Mouse (Mus musculus) forebrain, embryonic 11.5 days (tissue): ENCODE measurements around the gene Tcirg1. TPM values are rescaled to one million over a fixed set of nuclear protein-coding genes. Genes with fewer than 3 reads are reported as not detected.

Experiments used
- ATAC-seq: fragments of 200-750 bp; cut with Nextera tagmentation; replicated peaks from 2 replicates; pipeline ENCODE4 v1.8.0; 2017; ENCODE audit warnings: moderate TSS enrichment; ENCODE audit not compliant: low FRiP score
- DNase-seq: peaks from one replicate; pipeline ENCODE4 v3.0.0-alpha.2; 2017; ENCODE audit warnings: low spot score
- H3K27ac ChIP-seq: fragments of 300-500 bp; sonication (generic); 2 replicates; pipeline ENCODE4 v1.5.1; 2014; ENCODE audit warnings: low read depth, low read length
- H3K27me3 ChIP-seq: fragments of 300-500 bp; sonication (generic); 2 replicates; pipeline ENCODE4 v1.6.1; 2014; ENCODE audit warnings: mild to moderate bottlenecking, low read length, mixed read lengths; ENCODE audit not compliant: control insufficient read depth, insufficient read depth
- H3K36me3 ChIP-seq: fragments of 300-500 bp; sonication (generic); 2 replicates; pipeline ENCODE4 v1.6.1; 2014; ENCODE audit warnings: mild to moderate bottlenecking, low read length, moderate library complexity, mixed read lengths; ENCODE audit not compliant: control insufficient read depth, insufficient read depth
- H3K4me1 ChIP-seq: fragments of 300-500 bp; sonication (generic); replicated peaks from 2 replicates; pipeline ENCODE4 v1.6.1; 2014; ENCODE audit warnings: low read length, mixed read lengths; ENCODE audit not compliant: control insufficient read depth, insufficient read depth
- H3K4me2 ChIP-seq: fragments of 300-500 bp; sonication (generic); 2 replicates; pipeline ENCODE4 v1.6.1; 2014; ENCODE audit warnings: low read depth, mild to moderate bottlenecking, low read length, moderate library complexity, mixed read lengths; ENCODE audit not compliant: severe bottlenecking
- H3K4me3 ChIP-seq: fragments of 300-500 bp; sonication (generic); 2 replicates; pipeline ENCODE4 v1.5.1; 2014; ENCODE audit warnings: low read depth, low read length
- H3K9ac ChIP-seq: fragments of 300-500 bp; sonication (generic); 2 replicates; pipeline ENCODE4 v1.6.1; 2014; ENCODE audit warnings: low read length
- H3K9me3 ChIP-seq: fragments of 300-500 bp; sonication (generic); 2 replicates; pipeline ENCODE4 v1.6.1; 2016; ENCODE audit warnings: low read length, mixed read lengths; ENCODE audit not compliant: control insufficient read depth
- WGBS: fragments of 180-500 bp; shearing (Covaris S2); extraction: QIAGEN DNeasy Blood & Tissue Kit; methylation state at CpG from one replicate; pipeline ENCODE4 v1.1.7; 2014; 5-methylcytosine and 5-hydroxymethylcytosine counted together
- polyA plus RNA-seq: library from polyadenylated mRNA; unstranded; fragments of >200 nt; fragmentation: Nextera tagmentation; extraction: Ambion mirVana; gene quantifications from 2 replicates; pipeline ENCODE4 v1.2.1, GENCODE M21; 2014

The Tcirg1 gene
- polyA plus RNA-seq, 1 experiment from 2014 or later, result 11.4 TPM

DNA sequence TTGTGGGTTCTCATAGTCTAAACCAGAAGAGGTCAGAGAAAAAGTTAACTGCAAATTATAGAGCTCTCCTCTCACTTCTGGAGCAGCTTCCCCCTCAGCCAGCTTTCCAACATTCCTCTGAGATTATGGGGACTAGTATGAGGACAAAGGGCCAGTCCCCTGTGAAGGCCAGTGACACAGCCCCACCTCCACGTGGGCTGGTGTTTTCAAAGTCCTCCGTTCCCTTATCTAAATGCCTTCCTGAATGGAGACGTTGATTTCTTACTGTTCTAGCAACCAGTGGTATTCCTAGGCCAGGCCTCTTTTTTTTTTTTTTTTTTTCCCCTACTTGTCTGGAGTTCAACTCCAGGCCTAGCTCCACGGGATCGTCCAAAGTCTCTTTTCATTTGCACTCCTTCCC is 56.9 kb downstream of the Tcirg1 start:
- Histone ChIP-seq H3K27me3 (no peaks in the 10 kb centered on the region), H3K27ac (no peak overlapping the region), H3K4me1 (peaks cover 8% of the 10 kb centered on the region), H3K4me3 (no peak overlapping the region), H3K36me3 (no peaks in the 10 kb centered on the region; the same call in 1 of the 2 replicates), H3K4me2 (no peak overlapping the region), H3K9me3 (no peaks in the 10 kb centered on the region), H3K9ac (no peak overlapping the region)
- DNase-seq (no peak), ATAC-seq (no peak)
- 34% methylated on average over 5 of the region's 5 CpGs for WGBS

DNA sequence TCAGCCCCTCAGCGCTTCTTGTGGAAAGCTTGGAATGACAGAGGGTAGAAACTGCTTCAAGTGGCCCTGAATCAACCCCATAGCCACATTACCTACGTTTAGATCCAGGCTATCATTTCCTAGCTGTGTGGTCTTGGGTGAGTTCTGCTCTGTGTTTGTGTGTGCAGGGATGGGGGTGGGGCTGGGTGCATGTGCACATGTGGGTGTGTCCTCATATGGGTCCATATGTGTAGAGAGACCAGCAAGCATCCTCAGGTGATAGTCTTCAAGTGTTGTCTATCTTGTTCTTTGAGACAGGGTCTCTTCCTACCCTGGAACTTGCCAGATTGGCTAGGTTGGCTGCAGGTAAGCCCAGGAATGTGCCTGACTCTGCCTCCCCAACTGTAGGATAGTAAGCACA is 57.7 kb downstream of the Tcirg1 start:
- DNase-seq, result no peak
- Histone ChIP-seq H3K9me3 (no peaks in the 10 kb centered on the region), H3K4me2 (no peak overlapping the region), H3K4me1 (peaks cover 7% of the 10 kb centered on the region), H3K4me3 (no peak overlapping the region), H3K27ac (no peak overlapping the region), H3K9ac (no peak overlapping the region), H3K27me3 (no peaks in the 10 kb centered on the region), H3K36me3 (no peaks in the 10 kb centered on the region; the same call in 1 of the 2 replicates)
- ATAC-seq, result no peak
- WGBS, result 90% methylated on average over 2 of the region's 2 CpGs

DNA sequence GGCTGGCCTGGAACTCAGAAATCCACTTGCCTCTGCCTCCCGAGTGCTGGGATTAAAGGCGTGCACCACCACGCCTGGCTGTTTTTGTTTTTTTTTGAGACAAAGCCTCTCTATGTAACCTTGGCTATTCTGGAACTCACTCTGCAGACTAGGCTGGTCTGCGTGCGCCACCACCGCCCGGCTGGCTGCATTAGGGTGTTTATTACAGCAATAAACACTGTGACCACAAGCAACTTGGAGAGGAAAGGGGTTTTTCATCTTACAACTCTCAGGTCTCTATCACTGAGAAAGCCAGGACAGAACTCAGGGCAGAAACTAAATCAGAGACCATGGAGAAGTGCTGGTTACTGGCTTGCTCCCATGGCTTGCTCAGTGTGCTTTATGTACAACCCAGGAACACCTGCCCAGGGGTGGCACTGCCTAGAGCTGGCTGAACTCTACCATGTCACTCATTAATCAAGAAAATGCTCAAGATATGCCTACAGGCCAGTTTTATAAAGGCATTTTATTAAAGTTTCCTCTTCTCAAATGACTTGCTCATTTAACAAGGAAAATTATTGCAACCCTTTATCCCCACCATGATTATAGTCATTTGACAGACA is 58.6 kb downstream of the Tcirg1 start:
- Histone ChIP-seq H3K36me3 (no peaks in the 10 kb centered on the region), H3K4me3 (no peak overlapping the region), H3K27ac (no peak overlapping the region), H3K9me3 (no peaks in the 10 kb centered on the region), H3K4me1 (peaks cover 7% of the 10 kb centered on the region), H3K9ac (no peak overlapping the region), H3K27me3 (no peaks in the 10 kb centered on the region), H3K4me2 (no peak overlapping the region)
- no peak for DNase-seq
- 83% methylated on average over 7 of the region's 7 CpGs for WGBS
- ATAC-seq, result no peak

DNA sequence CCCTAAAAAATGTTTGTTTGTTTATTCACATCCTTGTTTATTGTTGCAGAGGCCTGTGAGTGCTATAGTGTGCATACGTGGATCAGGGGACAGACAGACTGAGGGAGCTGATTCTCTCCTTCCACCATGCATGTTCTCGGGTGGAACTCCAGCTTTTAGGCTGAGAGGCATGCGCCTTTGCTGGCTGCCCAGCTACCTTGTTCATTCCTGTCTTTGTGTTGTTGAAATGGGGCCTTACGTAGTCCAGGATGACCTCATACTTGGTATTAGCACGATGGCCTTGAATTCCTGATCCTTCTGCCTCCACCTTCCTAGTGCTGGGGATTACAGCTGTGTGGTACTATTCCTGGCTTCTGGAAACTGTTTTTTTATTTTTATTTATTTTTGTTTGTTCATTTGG is 59.2 kb downstream of the Tcirg1 start:
- Histone ChIP-seq H3K4me1 (peaks cover 7% of the 10 kb centered on the region), H3K4me2 (no peak overlapping the region), H3K27me3 (no peaks in the 10 kb centered on the region), H3K27ac (no peak overlapping the region), H3K36me3 (no peaks in the 10 kb centered on the region), H3K9me3 (no peaks in the 10 kb centered on the region), H3K9ac (no peak overlapping the region), H3K4me3 (no peak overlapping the region)
- WGBS, result 80% methylated on average over 5 of the region's 5 CpGs
- ATAC-seq (no peak), DNase-seq (no peak)

DNA sequence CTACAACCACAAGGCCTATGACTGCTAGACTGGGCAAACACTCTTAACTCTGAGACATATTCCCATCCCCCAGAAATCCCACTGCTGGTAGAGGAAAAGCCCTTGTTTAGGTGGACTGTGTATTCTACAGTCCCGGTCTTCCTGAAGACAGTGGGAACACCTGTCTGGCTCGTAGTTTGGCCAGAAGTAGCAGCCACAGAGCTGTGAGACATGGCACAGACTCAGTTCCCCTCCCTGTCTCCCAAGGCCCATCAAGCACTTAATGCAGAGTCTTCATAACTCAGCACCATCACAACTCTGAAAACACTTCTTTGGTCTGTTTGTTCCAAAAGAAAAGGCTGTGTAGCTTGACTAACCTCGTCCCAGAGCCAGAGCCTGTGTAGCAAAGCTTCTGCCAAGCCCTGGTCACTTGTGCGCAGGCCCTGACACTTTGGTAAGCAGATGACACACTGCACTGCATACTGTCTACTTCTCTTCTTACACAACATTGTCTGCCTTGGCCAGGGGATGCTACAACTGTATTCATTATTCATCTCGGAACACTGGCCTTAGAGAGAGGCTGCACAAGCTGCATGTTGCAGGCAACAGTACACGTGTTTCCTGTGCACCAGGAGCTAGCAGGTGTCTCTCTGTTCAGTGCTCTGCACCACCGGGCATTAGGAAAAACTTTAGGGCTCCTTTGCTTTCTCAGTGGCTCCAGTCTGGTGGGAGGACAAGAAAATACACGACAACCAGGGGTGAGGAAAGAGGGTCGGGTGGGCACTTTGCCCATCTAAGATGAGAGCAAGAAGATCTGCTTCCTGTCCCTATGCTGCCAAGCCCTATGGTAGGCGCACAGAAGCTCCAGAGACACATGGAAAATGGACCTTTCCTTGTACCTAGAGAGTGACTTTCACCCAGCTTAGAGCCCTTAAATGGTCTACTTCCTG is 60.0 kb downstream of the Tcirg1 start:
- WGBS, result 82% methylated on average over 10 of the region's 10 CpGs
- no peak overlapping the region for H3K27ac ChIP-seq

More for the DNA sequence above, 60.0 kb downstream of the Tcirg1 start:
- H3K9ac ChIP-seq, result no peak overlapping the region
- ATAC-seq, result no peak
- H3K27me3 ChIP-seq, result no peaks in the 10 kb centered on the region
- H3K4me1 ChIP-seq, result peaks cover 7% of the 10 kb centered on the region
- no peak overlapping the region for H3K4me3 ChIP-seq
- no peak overlapping the region for H3K4me2 ChIP-seq
- no peaks in the 10 kb centered on the region for H3K36me3 ChIP-seq
- H3K9me3 ChIP-seq, result no peaks in the 10 kb centered on the region
- no peak for DNase-seq

Other genes with a start within 250 kb of the Tcirg1 start
- 4.7 and 5.2 TPM in 2 replicates for gene Lrp5, start 220.6 kb downstream of the Tcirg1 start, polyA plus RNA-seq
- 42.3 and 52.1 TPM in 2 replicates for gene 1810055G02Rik, start 198.8 kb downstream of the Tcirg1 start, polyA plus RNA-seq
- gene Kmt5b, start 139.7 kb downstream of the Tcirg1 start, polyA plus RNA-seq, result 43.2 and 44.6 TPM in 2 replicates
- gene Chka, start 55.4 kb downstream of the Tcirg1 start, polyA plus RNA-seq, result 65.8 and 70.0 TPM in 2 replicates
- gene Ndufs8, start 5.6 kb upstream of the Tcirg1 start, polyA plus RNA-seq, result 189 and 206 TPM in 2 replicates
- gene Aldh3b1, start 22.7 kb upstream of the Tcirg1 start, polyA plus RNA-seq, result 0.35 and 0.64 TPM in 2 replicates
- gene Unc93b1, start 28.1 kb upstream of the Tcirg1 start, polyA plus RNA-seq, result 4.9 and 5.7 TPM in 2 replicates
- not detected in 2 replicates for gene Aldh3b3, start 51.5 kb upstream of the Tcirg1 start, polyA plus RNA-seq
- gene Aldh3b2, start 65.2 kb upstream of the Tcirg1 start, polyA plus RNA-seq, result 0.73 and 1.0 TPM in 2 replicates
- 1.7 and 2.3 TPM in 2 replicates for gene Acy3, start 79.4 kb upstream of the Tcirg1 start, polyA plus RNA-seq
- not detected in 2 replicates for gene Tbx10, start 85.6 kb upstream of the Tcirg1 start, polyA plus RNA-seq
- 21.2 and 21.9 TPM in 2 replicates for gene Nudt8, start 93.4 kb upstream of the Tcirg1 start, polyA plus RNA-seq
- 3.0 TPM in 2 replicates for gene Gm49405, start 93.5 kb upstream of the Tcirg1 start, polyA plus RNA-seq
- 3.8 and 4.2 TPM in 2 replicates for gene Doc2g, start 96.2 kb upstream of the Tcirg1 start, polyA plus RNA-seq
- 174 and 198 TPM in 2 replicates for gene Ndufv1, start 105.7 kb upstream of the Tcirg1 start, polyA plus RNA-seq
- 347 and 365 TPM in 2 replicates for gene Gstp1, start 130.9 kb upstream of the Tcirg1 start, polyA plus RNA-seq
- gene Gstp2, start 138.9 kb upstream of the Tcirg1 start, polyA plus RNA-seq, result 1.4 and 1.8 TPM in 2 replicates
- not detected in 2 replicates for gene Gstp3, start 152.4 kb upstream of the Tcirg1 start, polyA plus RNA-seq
- not detected in 2 replicates for gene Cabp2, start 174.4 kb upstream of the Tcirg1 start, polyA plus RNA-seq
- 73.6 and 83.9 TPM in 2 replicates for gene Cdk2ap2, start 190.0 kb upstream of the Tcirg1 start, polyA plus RNA-seq
- 13.9 and 18.0 TPM in 2 replicates for gene Pitpnm1, start 192.9 kb upstream of the Tcirg1 start, polyA plus RNA-seq
- 52.3 and 59.0 TPM in 2 replicates for gene Aip, start 218.7 kb upstream of the Tcirg1 start, polyA plus RNA-seq
- not detected in 2 replicates for gene Gpr152, start 232.7 kb upstream of the Tcirg1 start, polyA plus RNA-seq
- not detected in 2 replicates for gene Cabp4, start 236.9 kb upstream of the Tcirg1 start, polyA plus RNA-seq
- gene Coro1b, start 241.5 kb upstream of the Tcirg1 start, polyA plus RNA-seq, result 119 and 128 TPM in 2 replicates
- gene Ptprcap, start 246.5 kb upstream of the Tcirg1 start, polyA plus RNA-seq, result 0.52 and 0.96 TPM in 2 replicates